Mouse (Mus musculus) CH12.LX (cell line): ENCODE measurements around the gene Polr1c.

Experiments
- CHD1 ChIP-seq: IDR thresholded peaks from 2 replicates; pipeline ENCODE4 v1.6.1; 2012; ENCODE audit warnings: low read depth, low read length, improper control_type of control experiment, inconsistent platforms
- CHD2 ChIP-seq: IDR thresholded peaks from 2 replicates; pipeline ENCODE4 v1.6.1; 2011; ENCODE audit warnings: low read length, improper control_type of control experiment
- CTCF ChIP-seq, 2 experiments: IDR thresholded peaks in 1 of 2; conservative IDR thresholded peaks in 1 of 2; 2 replicates each; pipeline ENCODE4 v1.5.1; 2011 to 2012; ENCODE audit warnings: low read depth in 2 of 2, low read length in 2 of 2, improper control_type of control experiment in 1 of 2, inconsistent platforms in 1 of 2, mild to moderate bottlenecking in 1 of 2, moderate library complexity in 1 of 2
- E2F4 ChIP-seq: IDR thresholded peaks from 2 replicates; pipeline ENCODE4 v1.6.1; 2011; ENCODE audit warnings: low read depth, low read length, improper control_type of control experiment; ENCODE audit not compliant: insufficient replicate concordance
- JUND ChIP-seq: conservative IDR thresholded peaks from 2 replicates; pipeline ENCODE4 v1.6.1; 2011; ENCODE audit warnings: low read depth, low read length, improper control_type of control experiment
- NELFE ChIP-seq: IDR thresholded peaks from 2 replicates; pipeline ENCODE4 v1.6.1; 2011; ENCODE audit warnings: low read depth, low read length, improper control_type of control experiment
- POLR2A ChIP-seq: IDR thresholded peaks from 2 replicates; pipeline ENCODE4 v1.6.1; 2011; ENCODE audit warnings: low read depth, mild to moderate bottlenecking, improper control_type of control experiment, low read length
- ZC3H11A ChIP-seq: IDR thresholded peaks from 2 replicates; pipeline ENCODE4 v1.6.1; 2012; ENCODE audit warnings: low read depth, mild to moderate bottlenecking, inconsistent platforms, low read length, improper control_type of control experiment

DNA sequence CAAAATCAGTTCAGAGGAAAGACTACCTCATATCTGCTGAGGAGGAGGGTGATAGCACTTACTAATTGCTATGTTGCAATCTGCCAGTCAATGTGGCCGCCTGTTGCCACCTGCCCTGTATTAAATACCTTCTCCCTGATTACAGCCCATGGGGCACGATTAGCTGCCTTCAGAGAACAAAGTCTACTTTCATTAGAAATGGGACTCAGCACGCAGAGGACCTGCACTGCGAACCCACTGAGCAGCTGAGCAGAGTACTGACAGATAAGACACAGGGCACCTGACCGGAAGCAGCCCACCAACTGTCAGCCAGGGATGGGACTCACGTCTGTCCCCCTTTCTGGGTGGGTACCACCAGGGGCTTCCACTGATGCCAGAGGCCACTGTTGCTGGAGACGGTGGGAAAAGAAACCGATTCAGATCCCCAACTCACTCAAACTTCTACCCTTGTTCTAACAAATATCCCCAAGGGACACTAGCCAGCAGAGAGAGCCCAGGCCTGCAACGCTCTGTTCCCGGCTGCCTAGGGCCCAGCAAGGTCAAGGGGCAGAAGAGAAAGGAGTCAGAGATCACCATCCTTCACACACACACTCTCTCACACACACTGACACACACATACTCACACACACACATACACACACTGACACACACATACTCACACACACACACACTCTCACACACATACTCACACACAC lies 20.3 kb upstream of the Polr1c start:
- TF ChIP-seq CHD1 (no peak), JUND (no peak), POLR2A (no peak), NELFE (no peak), CHD2 (no peak), CTCF (conservative IDR thresholded peaks at IDR 0.05 in 1 of 2, IDR thresholded peaks at IDR 0.05 in 1 of 2; ENCODE audit: low read depth in 2 of 2, low read length in 2 of 2) (no peak), ZC3H11A (no peak), E2F4 (no peak)
